Mouse (Mus musculus) forebrain, embryonic 11.5 days (tissue): ENCODE measurements at regions not wholly inside any gene's neighbourhood (a gene's known extent, or its start where the extent isn't known, plus 50 kb on each side); places are given as distances from the start of the nearest gene placed in this dataset.

Experiments
- ATAC-seq: fragments of 200-750 bp; cut with Nextera tagmentation; replicated peaks from 2 replicates; pipeline ENCODE4 v1.8.0; 2017; ENCODE audit warnings: moderate TSS enrichment; ENCODE audit not compliant: low FRiP score
- DNase-seq: peaks from one replicate; pipeline ENCODE4 v3.0.0-alpha.2; 2017; ENCODE audit warnings: low spot score
- H3K27ac ChIP-seq: fragments of 300-500 bp; sonication (generic); 2 replicates; pipeline ENCODE4 v1.5.1; 2014; ENCODE audit warnings: low read depth, low read length
- H3K27me3 ChIP-seq: fragments of 300-500 bp; sonication (generic); 2 replicates; pipeline ENCODE4 v1.6.1; 2014; ENCODE audit warnings: mild to moderate bottlenecking, low read length, mixed read lengths; ENCODE audit not compliant: control insufficient read depth, insufficient read depth
- H3K36me3 ChIP-seq: fragments of 300-500 bp; sonication (generic); 2 replicates; pipeline ENCODE4 v1.6.1; 2014; ENCODE audit warnings: mild to moderate bottlenecking, low read length, moderate library complexity, mixed read lengths; ENCODE audit not compliant: control insufficient read depth, insufficient read depth
- H3K4me1 ChIP-seq: fragments of 300-500 bp; sonication (generic); replicated peaks from 2 replicates; pipeline ENCODE4 v1.6.1; 2014; ENCODE audit warnings: low read length, mixed read lengths; ENCODE audit not compliant: control insufficient read depth, insufficient read depth
- H3K4me2 ChIP-seq: fragments of 300-500 bp; sonication (generic); 2 replicates; pipeline ENCODE4 v1.6.1; 2014; ENCODE audit warnings: low read depth, mild to moderate bottlenecking, low read length, moderate library complexity, mixed read lengths; ENCODE audit not compliant: severe bottlenecking
- H3K4me3 ChIP-seq: fragments of 300-500 bp; sonication (generic); 2 replicates; pipeline ENCODE4 v1.5.1; 2014; ENCODE audit warnings: low read depth, low read length
- H3K9ac ChIP-seq: fragments of 300-500 bp; sonication (generic); 2 replicates; pipeline ENCODE4 v1.6.1; 2014; ENCODE audit warnings: low read length
- H3K9me3 ChIP-seq: fragments of 300-500 bp; sonication (generic); 2 replicates; pipeline ENCODE4 v1.6.1; 2016; ENCODE audit warnings: low read length, mixed read lengths; ENCODE audit not compliant: control insufficient read depth
- WGBS: fragments of 180-500 bp; shearing (Covaris S2); extraction: QIAGEN DNeasy Blood & Tissue Kit; methylation state at CpG from one replicate; pipeline ENCODE4 v1.1.7; 2014; 5-methylcytosine and 5-hydroxymethylcytosine counted together

GRCm38 (mm10) chr6:14298167-14298566 lies 426.8 kb upstream of the 2610001J05Rik start:
- H3K4me3 ChIP-seq: no peak overlapping the region
- DNase-seq: no peak
- H3K27me3 ChIP-seq: no peaks in the 10 kb centered on the region
- ATAC-seq: peak; percentile 53; the same call in 1 of the 2 replicates
- H3K36me3 ChIP-seq: no peaks in the 10 kb centered on the region
- no peak overlapping the region for H3K27ac ChIP-seq
- no peak overlapping the region for H3K4me2 ChIP-seq
- no peaks in the 10 kb centered on the region for H3K9me3 ChIP-seq
- no peak overlapping the region for H3K9ac ChIP-seq
- no peaks in the 10 kb centered on the region for H3K4me1 ChIP-seq

GRCm38 (mm10) chr6:14297428-14297827 lies 426.1 kb upstream of the 2610001J05Rik start:
- Histone ChIP-seq H3K27ac (no peak overlapping the region), H3K27me3 (no peaks in the 10 kb centered on the region), H3K4me1 (no peaks in the 10 kb centered on the region), H3K9me3 (no peaks in the 10 kb centered on the region), H3K36me3 (no peaks in the 10 kb centered on the region), H3K4me3 (no peak overlapping the region), H3K4me2 (no peak overlapping the region), H3K9ac (no peak overlapping the region)
- DNase-seq (no peak), ATAC-seq (no peak)

GRCm38 (mm10) chr6:14290843-14291242 lies 419.5 kb upstream of the 2610001J05Rik start:
- DNase-seq (no peak), ATAC-seq (0 out of 2 replicates have a peak, but pooled peaks have one; percentile 39)
- H3K4me1 ChIP-seq: no peaks in the 10 kb centered on the region
- no peak overlapping the region for H3K27ac ChIP-seq
- 23% methylated on average over 1 of the region's 1 CpGs for WGBS
- no peak overlapping the region for H3K4me2 ChIP-seq
- no peak overlapping the region for H3K4me3 ChIP-seq
- no peak overlapping the region for H3K9ac ChIP-seq
- H3K9me3 ChIP-seq: no peaks in the 10 kb centered on the region
- H3K27me3 ChIP-seq: no peaks in the 10 kb centered on the region
- no peaks in the 10 kb centered on the region for H3K36me3 ChIP-seq

- no peak for ATAC-seq
These were observed 410.2 kb upstream of the 2610001J05Rik start for GRCm38 (mm10) chr6:14281476-14281875.

GRCm38 (mm10) chr6:14261941-14262340 lies 390.6 kb upstream of the 2610001J05Rik start:
- 94% methylated on average over 1 of the region's 1 CpGs for WGBS
- ATAC-seq (no peak), DNase-seq (no peak)
- H3K36me3 ChIP-seq: no peaks in the 10 kb centered on the region
- H3K9ac ChIP-seq: no peak overlapping the region
- no peaks in the 10 kb centered on the region for H3K4me1 ChIP-seq
- no peak overlapping the region for H3K4me2 ChIP-seq
- no peaks in the 10 kb centered on the region for H3K9me3 ChIP-seq
- H3K27ac ChIP-seq: no peak overlapping the region
- H3K4me3 ChIP-seq: no peak overlapping the region
- no peaks in the 10 kb centered on the region for H3K27me3 ChIP-seq

More at GRCm38 (mm10) chr6:14281476-14281875, 410.2 kb upstream of the 2610001J05Rik start:
- Histone ChIP-seq H3K4me3 (no peak overlapping the region), H3K4me2 (no peak overlapping the region), H3K27ac (no peak overlapping the region), H3K9ac (no peak overlapping the region), H3K4me1 (no peaks in the 10 kb centered on the region), H3K27me3 (no peaks in the 10 kb centered on the region), H3K36me3 (no peaks in the 10 kb centered on the region), H3K9me3 (no peaks in the 10 kb centered on the region)
- WGBS: 86% methylated on average over 2 of the region's 2 CpGs
- no peak for DNase-seq

GRCm38 (mm10) chr6:14240331-14240730 lies 369.0 kb upstream of the 2610001J05Rik start:
- no peak overlapping the region for H3K9ac ChIP-seq
- DNase-seq (no peak), ATAC-seq (no peak)
- H3K4me1 ChIP-seq: no peaks in the 10 kb centered on the region
- H3K27me3 ChIP-seq: no peaks in the 10 kb centered on the region
- no peak overlapping the region for H3K27ac ChIP-seq
- H3K36me3 ChIP-seq: no peaks in the 10 kb centered on the region
- H3K9me3 ChIP-seq: no peaks in the 10 kb centered on the region
- no peak overlapping the region for H3K4me2 ChIP-seq
- H3K4me3 ChIP-seq: no peak overlapping the region

GRCm38 (mm10) chr6:14239151-14239550 lies 367.8 kb upstream of the 2610001J05Rik start:
- no peaks in the 10 kb centered on the region for H3K9me3 ChIP-seq
- H3K36me3 ChIP-seq: no peaks in the 10 kb centered on the region
- DNase-seq (no peak), ATAC-seq (no peak)
- 68% methylated on average over 2 of the region's 2 CpGs for WGBS
- H3K27ac ChIP-seq: no peak overlapping the region
- H3K27me3 ChIP-seq: no peaks in the 10 kb centered on the region
- H3K4me2 ChIP-seq: no peak overlapping the region
- no peak overlapping the region for H3K9ac ChIP-seq
- H3K4me1 ChIP-seq: no peaks in the 10 kb centered on the region
- H3K4me3 ChIP-seq: no peak overlapping the region

- no peaks in the 10 kb centered on the region for H3K27me3 ChIP-seq
- H3K36me3 ChIP-seq: no peaks in the 10 kb centered on the region
- no peaks in the 10 kb centered on the region for H3K4me1 ChIP-seq
These were observed 359.5 kb upstream of the 2610001J05Rik start for GRCm38 (mm10) chr6:14230823-14231222.

GRCm38 (mm10) chr6:14207509-14207908 lies 336.2 kb upstream of the 2610001J05Rik start:
- no peak overlapping the region for H3K27ac ChIP-seq
- no peak overlapping the region for H3K4me3 ChIP-seq
- peak; percentile 65 for DNase-seq
- peak; percentile 90 for ATAC-seq
- no peak overlapping the region for H3K9ac ChIP-seq
- H3K27me3 ChIP-seq: no peaks in the 10 kb centered on the region
- H3K4me2 ChIP-seq: no peak overlapping the region
- no peaks in the 10 kb centered on the region for H3K4me1 ChIP-seq
- 16% methylated on average over 2 of the region's 2 CpGs for WGBS
- H3K9me3 ChIP-seq: no peaks in the 10 kb centered on the region
- H3K36me3 ChIP-seq: no peaks in the 10 kb centered on the region

More at GRCm38 (mm10) chr6:14230823-14231222, 359.5 kb upstream of the 2610001J05Rik start:
- Histone ChIP-seq H3K4me2 (no peak overlapping the region), H3K9me3 (no peaks in the 10 kb centered on the region), H3K4me3 (no peak overlapping the region), H3K27ac (no peak overlapping the region), H3K9ac (no peak overlapping the region)
- DNase-seq: no peak
- ATAC-seq: no peak
- 91% methylated on average over 2 of the region's 2 CpGs for WGBS
